Mouse (Mus musculus) lung, postnatal 4 days (tissue): Measurements from ENCODE around the gene Sp110.
"Not testable (repeated sequence)": the region's sequence is repeated elsewhere in the genome, so short reads cannot be mapped to it uniquely, and the experiment has no call there.

Experiments used
- DNase-seq, 2 experiments: peaks; one replicate each; pipeline ENCODE4 v3.0.0; 2021

Sp110 gene

GRCm38 (mm10) chr1:85598271-85599012 lies at the start of gene Sp110:
TSS of gene Sp110 (minus strand) at chr1:85598817.
- DNase-seq = not testable (repeated sequence)

GRCm38 (mm10) chr1:85638144-85638543 lies 39.5 kb upstream of the Sp110 start:
- peak in 1 of 2 experiments; percentile 34 for DNase-seq

- not testable (repeated sequence) for DNase-seq
Measured at GRCm38 (mm10) chr1:85636936-85637335, 38.3 kb upstream of the Sp110 start.

GRCm38 (mm10) chr1:85618689-85619088 lies 20.1 kb upstream of the Sp110 start:
- DNase-seq = not testable (repeated sequence)

- DNase-seq = not testable (repeated sequence)
Measured at GRCm38 (mm10) chr1:85617161-85617560, 18.5 kb upstream of the Sp110 start.

- DNase-seq = not testable (repeated sequence)
Measured at GRCm38 (mm10) chr1:85615819-85616218, 17.2 kb upstream of the Sp110 start.

GRCm38 (mm10) chr1:85615096-85615495 lies 16.5 kb upstream of the Sp110 start:
- DNase-seq = not testable (repeated sequence)

- DNase-seq = not testable (repeated sequence)
Measured at GRCm38 (mm10) chr1:85610581-85610980, 12.0 kb upstream of the Sp110 start.

GRCm38 (mm10) chr1:85608361-85608760 lies 9.7 kb upstream of the Sp110 start:
- DNase-seq = peak in 1 of 2 experiments; percentile 2

GRCm38 (mm10) chr1:85604341-85604740 lies 5.7 kb upstream of the Sp110 start:
- DNase-seq = peak in 1 of 2 experiments; percentile 3

- DNase-seq = peak; percentile 55 to 56
Measured at GRCm38 (mm10) chr1:85600794-85601193, 2.2 kb upstream of the Sp110 start.

- not testable (repeated sequence) for DNase-seq
Measured at GRCm38 (mm10) chr1:85600078-85600477, 1.5 kb upstream of the Sp110 start, which contains the start of gene Sp140. TSS of gene Sp140 (plus strand) at chr1:85600378.

GRCm38 (mm10) chr1:85592526-85592925 lies 6.1 kb downstream of the Sp110 start:
- not testable (repeated sequence) for DNase-seq

- DNase-seq = not testable (repeated sequence)
Measured at GRCm38 (mm10) chr1:85588697-85589096, 9.9 kb downstream of the Sp110 start.

GRCm38 (mm10) chr1:85581518-85581917 lies 17.1 kb downstream of the Sp110 start:
- not testable (repeated sequence) for DNase-seq

- not testable (repeated sequence) for DNase-seq
Measured at GRCm38 (mm10) chr1:85580578-85580977, 18.0 kb downstream of the Sp110 start.

- not testable (repeated sequence) for DNase-seq
Measured at GRCm38 (mm10) chr1:85580148-85580534, 18.5 kb downstream of the Sp110 start.

- not testable (repeated sequence) for DNase-seq
Measured at GRCm38 (mm10) chr1:85579199-85580147, 19.1 kb downstream of the Sp110 start.

- not testable (repeated sequence) for DNase-seq
Measured at GRCm38 (mm10) chr1:85578372-85579010, 20.1 kb downstream of the Sp110 start.

- not testable (repeated sequence) for DNase-seq
Measured at GRCm38 (mm10) chr1:85575376-85575775, 23.2 kb downstream of the Sp110 start, which contains the start of gene G530012D18Rik. TSS of gene G530012D18Rik (plus strand) at chr1:85575676.

- DNase-seq = not testable (repeated sequence)
Measured at GRCm38 (mm10) chr1:85573554-85573953, 25.1 kb downstream of the Sp110 start.

- peak; percentile 32 to 46 for DNase-seq
Measured at GRCm38 (mm10) chr1:85555261-85555660, 43.4 kb downstream of the Sp110 start.

GRCm38 (mm10) chr1:85546442-85546841 lies 52.2 kb downstream of the Sp110 start:
- DNase-seq = peak in 1 of 2 experiments; percentile 16
